Mouse (Mus musculus) heart, adult 2 months (tissue): ENCODE results near the gene Galnt6. TPM values are rescaled to one million over a fixed set of nuclear protein-coding genes. Genes with fewer than 3 reads are reported as not detected.

ENCODE experiments used
- DNase-seq, 2 experiments: peaks; one replicate each; pipeline ENCODE4 v3.0.0; 2021
- H3K27ac ChIP-seq: fragments of 200-600 bp; 2 replicates; pipeline ENCODE4 v1.8.1; 2022
- H3K27me3 ChIP-seq: fragments of 200-500 bp; 2 replicates; pipeline ENCODE4 v1.6.1; 2012; ENCODE audit warnings: mild to moderate bottlenecking, low read length, inconsistent platforms, mixed read lengths; ENCODE audit not compliant: control insufficient read depth, insufficient read depth
- H3K36me3 ChIP-seq: fragments of 200-500 bp; 2 replicates; pipeline ENCODE4 v1.6.1; 2012; ENCODE audit warnings: low read length, inconsistent platforms; ENCODE audit not compliant: control insufficient read depth, insufficient read depth
- H3K4me1 ChIP-seq: fragments of 200-500 bp; 2 replicates; pipeline ENCODE4 v1.6.1; 2011; ENCODE audit warnings: low read length; ENCODE audit not compliant: control insufficient read depth, insufficient read depth
- H3K4me3 ChIP-seq: fragments of 200-600 bp; 2 replicates; pipeline ENCODE4 v1.8.1; 2022
- H3K79me2 ChIP-seq: fragments of 200-500 bp; replicated peaks from 2 replicates; pipeline ENCODE4 v1.6.1; 2012; ENCODE audit warnings: mild to moderate bottlenecking, inconsistent platforms, low read length, moderate library complexity, mixed read lengths; ENCODE audit not compliant: control insufficient read depth, insufficient read depth
- H3K9ac ChIP-seq: fragments of 200-500 bp; 2 replicates; pipeline ENCODE4 v1.6.1; 2012; ENCODE audit warnings: low read depth, mild to moderate bottlenecking, control low read depth, inconsistent platforms, low read length, mixed read lengths
- CTCF ChIP-seq: fragments of 200-600 bp; IDR thresholded peaks from 2 replicates; pipeline ENCODE4 v1.8.1; 2022; ENCODE audit warnings: antibody characterized with exemption, mild to moderate bottlenecking, moderate library complexity
- EP300 ChIP-seq: fragments of 200-500 bp; IDR thresholded peaks from 2 replicates; pipeline ENCODE4 v1.6.1; 2011; ENCODE audit warnings: low read depth, low read length, control low read depth; ENCODE audit not compliant: insufficient read depth
- POLR2A ChIP-seq: fragments of 200-500 bp; IDR thresholded peaks from 2 replicates; pipeline ENCODE4 v1.6.1; 2011; ENCODE audit warnings: mild to moderate bottlenecking, low read depth, low read length, control low read depth; ENCODE audit not compliant: insufficient read depth
- WGBS: fragments of 180-500 bp; shearing (Covaris S2); methylation state at CpG from one replicate; pipeline ENCODE4 v1.1.7; 2018; 5-methylcytosine and 5-hydroxymethylcytosine counted together
- intact Hi-C: fragments of 180-260 bp; cut with DNase I; formaldehyde crosslinking; loops from one replicate; pipeline ENCODE4 v1.15.1; 2025
- polyA plus RNA-seq: library from polyadenylated mRNA; depleted of rRNA; stranded (reverse); fragments of >200 nt; gene quantifications from 2 replicates; pipeline ENCODE4 v1.2.3, GENCODE M21; 2012
- total RNA-seq, 2 experiments: library from RNA; stranded (reverse); gene quantifications; 2 replicates each; pipeline ENCODE4 v1.2.3; 2021

The Galnt6 gene
- total and polyA plus RNA-seq, 3 experiments = 0.65 to 0.89 (median 0.78) TPM

- no peaks in the 10 kb centered on the region for H3K36me3 ChIP-seq
- no peak for DNase-seq
- no peaks in the 10 kb centered on the region for H3K4me1 ChIP-seq
- intact Hi-C loops = no loop called here
- TF ChIP-seq CTCF (no peak), POLR2A (no peak), EP300 (no peak)
- 70% methylated on average over 10 of the region's 10 CpGs for WGBS
- H3K9ac ChIP-seq = no peak overlapping the region
- no peaks in the 10 kb centered on the region for H3K27me3 ChIP-seq
- no peaks in the 10 kb centered on the region for H3K79me2 ChIP-seq
- no peak overlapping the region for H3K4me3 ChIP-seq
- no peak overlapping the region for H3K27ac ChIP-seq
Observed at GRCm38 (mm10) chr15:100749751-100750538, 20.8 kb upstream of the Galnt6 start.

GRCm38 (mm10) chr15:100748584-100748983, 19.4 kb upstream of the Galnt6 start:
- H3K79me2 ChIP-seq = no peaks in the 10 kb centered on the region
- intact Hi-C loops = no loop called here
- no peaks in the 10 kb centered on the region for H3K36me3 ChIP-seq
- H3K4me1 ChIP-seq = no peaks in the 10 kb centered on the region
- H3K27me3 ChIP-seq = no peaks in the 10 kb centered on the region
- no peak for DNase-seq
- WGBS = 73% methylated on average over 3 of the region's 3 CpGs
- H3K27ac ChIP-seq = no peak overlapping the region
- TF ChIP-seq CTCF = no peak
- TF ChIP-seq EP300 = no peak
- TF ChIP-seq POLR2A = no peak
- H3K9ac ChIP-seq = no peak overlapping the region
- H3K4me3 ChIP-seq = no peak overlapping the region

GRCm38 (mm10) chr15:100747121-100747963, 18.2 kb upstream of the Galnt6 start:
- no peaks in the 10 kb centered on the region for H3K36me3 ChIP-seq
- H3K4me3 ChIP-seq = peak overlapping the region; percentile 31
- no peaks in the 10 kb centered on the region for H3K79me2 ChIP-seq
- no peak overlapping the region for H3K27ac ChIP-seq
- DNase-seq = peak; percentile 35 to 38
- intact Hi-C loops = no loop called here
- TF ChIP-seq POLR2A (no peak), CTCF (no peak), EP300 (no peak)
- H3K27me3 ChIP-seq = no peaks in the 10 kb centered on the region
- H3K9ac ChIP-seq = no peak overlapping the region
- no peaks in the 10 kb centered on the region for H3K4me1 ChIP-seq
- 5% methylated on average over 25 of the region's 27 CpGs for WGBS

GRCm38 (mm10) chr15:100746478-100747120, 17.4 kb upstream of the Galnt6 start:
- H3K9ac ChIP-seq = no peak overlapping the region
- intact Hi-C loops = no loop called here
- H3K79me2 ChIP-seq = no peaks in the 10 kb centered on the region
- WGBS = 50% methylated on average over 6 of the region's 6 CpGs
- no peaks in the 10 kb centered on the region for H3K4me1 ChIP-seq
- TF ChIP-seq EP300 = no peak
- no peaks in the 10 kb centered on the region for H3K36me3 ChIP-seq
- DNase-seq = no peak
- H3K27me3 ChIP-seq = no peaks in the 10 kb centered on the region
- no peak overlapping the region for H3K4me3 ChIP-seq
- no peak overlapping the region for H3K27ac ChIP-seq

GRCm38 (mm10) chr15:100743238-100743637, 14.1 kb upstream of the Galnt6 start:
- no peak overlapping the region for H3K4me3 ChIP-seq
- no peak overlapping the region for H3K9ac ChIP-seq
- no peaks in the 10 kb centered on the region for H3K27me3 ChIP-seq
- no peak overlapping the region for H3K27ac ChIP-seq
- H3K79me2 ChIP-seq = no peaks in the 10 kb centered on the region
- DNase-seq = no peak
- 90% methylated on average over 6 of the region's 6 CpGs for WGBS
- TF ChIP-seq POLR2A = no peak
- no peak for TF ChIP-seq EP300
- TF ChIP-seq CTCF = no peak
- no peaks in the 10 kb centered on the region for H3K4me1 ChIP-seq
- intact Hi-C loops = no loop called here
- H3K36me3 ChIP-seq = no peaks in the 10 kb centered on the region

GRCm38 (mm10) chr15:100739442-100739841, 10.3 kb upstream of the Galnt6 start:
- H3K4me1 ChIP-seq = no peaks in the 10 kb centered on the region
- intact Hi-C loops = no loop called here
- no peak overlapping the region for H3K9ac ChIP-seq
- H3K4me3 ChIP-seq = no peak overlapping the region
- H3K27ac ChIP-seq = no peak overlapping the region
- H3K79me2 ChIP-seq = no peaks in the 10 kb centered on the region
- H3K36me3 ChIP-seq = no peaks in the 10 kb centered on the region
- no peaks in the 10 kb centered on the region for H3K27me3 ChIP-seq
- no peak for DNase-seq
- WGBS = 85% methylated on average over 6 of the region's 6 CpGs
- no peak for TF ChIP-seq POLR2A
- TF ChIP-seq EP300 = no peak
- no peak for TF ChIP-seq CTCF
